Mouse (Mus musculus): ENCODE measurements around the gene Traf3. TPM values are rescaled to one million over a fixed set of nuclear protein-coding genes. Genes with fewer than 3 reads are reported as not detected.
A peak's percentile ranks its signal among the peaks of the same experiment; 100 is the strongest.

Gene Traf3
- polyA plus RNA-seq, 1 experiment from 2014 or later = 23.4 TPM

GRCm38 (mm10) chr12:111159659-111160428 is 6.3 kb upstream of the Traf3 start:
- H3K27ac ChIP-seq = no peak overlapping the region
- no peak overlapping the region for H3K4me2 ChIP-seq (replicated peaks)
- H3K4me1 ChIP-seq = peaks cover 25% of the 10 kb centered on the region
- no peaks in the 10 kb centered on the region for H3K9me3 ChIP-seq (replicated peaks)
- H3K36me3 ChIP-seq = no peaks in the 10 kb centered on the region
- no peak overlapping the region for H3K9ac ChIP-seq
- no peak overlapping the region for H3K4me3 ChIP-seq
- no peaks in the 10 kb centered on the region for H3K27me3 ChIP-seq
- ATAC-seq (ENCODE audit: low FRiP score) = no peak
- WGBS = 74% methylated on average over 12 of the region's 12 CpGs

DNA sequence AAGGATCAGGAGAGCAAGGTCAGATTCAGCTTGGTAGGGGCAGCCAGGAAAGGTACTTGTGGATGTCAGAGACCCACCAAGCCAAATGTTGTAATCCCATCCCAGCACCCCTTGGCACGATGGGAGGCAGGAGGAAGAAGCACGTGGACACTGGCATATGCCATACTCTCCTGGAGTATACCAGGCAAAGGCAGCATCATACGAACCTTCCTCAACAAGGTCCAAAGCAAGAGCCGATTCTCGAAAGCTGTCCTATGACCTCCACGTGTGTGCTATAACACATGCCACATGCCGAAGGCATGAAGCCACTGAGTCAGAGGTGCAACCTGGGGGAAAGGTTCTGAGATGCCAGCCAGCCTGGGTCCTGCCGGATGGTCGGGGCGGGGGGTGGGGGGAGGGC is 5.3 kb upstream of the Traf3 start:
- H3K4me1 ChIP-seq = peaks cover 34% of the 10 kb centered on the region
- H3K36me3 ChIP-seq = no peaks in the 10 kb centered on the region
- H3K4me2 ChIP-seq (replicated peaks) = no peak overlapping the region
- H3K27ac ChIP-seq = no peak overlapping the region
- no peaks in the 10 kb centered on the region for H3K9me3 ChIP-seq (replicated peaks)
- ATAC-seq (ENCODE audit: low FRiP score) = no peak
- no peaks in the 10 kb centered on the region for H3K27me3 ChIP-seq
- H3K4me3 ChIP-seq = no peak overlapping the region
- 91% methylated on average over 10 of the region's 10 CpGs for WGBS
- H3K9ac ChIP-seq = no peak overlapping the region

GRCm38 (mm10) chr12:111161943-111162311 is 4.2 kb upstream of the Traf3 start:
- peaks cover 35% of the 10 kb centered on the region for H3K4me1 ChIP-seq
- no peaks in the 10 kb centered on the region for H3K9me3 ChIP-seq (replicated peaks)
- H3K4me3 ChIP-seq = 0 out of 2 replicates have a peak overlapping the region, but pooled peaks have one; percentile 7
- WGBS = 35% methylated on average over 7 of the region's 7 CpGs
- H3K27me3 ChIP-seq = no peaks in the 10 kb centered on the region
- no peaks in the 10 kb centered on the region for H3K36me3 ChIP-seq
- ATAC-seq (ENCODE audit: low FRiP score) = no peak
- H3K9ac ChIP-seq = no peak overlapping the region; the same call in 1 of the 2 replicates
- peak overlapping the region; percentile 82 for H3K27ac ChIP-seq
- peak overlapping the region; percentile 46 for H3K4me2 ChIP-seq (replicated peaks)

DNA sequence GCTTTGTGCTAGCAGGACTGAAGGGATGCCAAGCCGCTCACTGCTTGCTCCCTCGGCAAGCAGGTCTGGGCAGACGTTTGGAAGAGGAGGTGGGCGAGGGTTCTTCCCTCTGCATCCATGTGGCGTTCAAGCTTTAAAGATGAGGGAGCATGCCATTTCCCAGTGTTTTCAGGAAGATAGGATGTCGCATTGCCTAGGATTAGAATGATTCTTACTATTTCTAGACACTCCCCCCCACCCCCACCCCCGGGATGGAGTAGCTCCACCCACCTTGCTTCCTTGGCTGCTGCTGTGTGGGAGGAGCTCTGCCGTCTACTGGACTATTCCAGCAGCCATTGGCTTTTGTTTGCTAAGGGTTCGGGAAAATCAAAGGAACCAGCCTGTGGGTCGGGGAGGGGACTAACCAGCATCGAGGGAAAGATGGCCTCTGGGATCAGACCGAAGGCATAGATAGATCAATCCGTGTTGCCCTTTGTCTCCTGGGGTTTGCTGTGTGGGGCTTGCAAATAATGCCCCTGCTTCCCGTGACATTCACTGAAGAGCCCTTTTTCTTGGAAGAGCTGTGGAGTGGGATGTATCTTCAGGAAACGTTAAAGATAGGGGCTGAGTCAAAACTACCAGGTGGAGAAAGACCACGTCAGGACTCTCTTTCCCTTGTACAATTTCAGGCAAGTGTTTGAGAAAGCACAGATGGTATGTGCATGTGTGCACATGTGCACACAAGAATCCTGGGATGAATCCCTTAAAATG is 3.7 kb upstream of the Traf3 start:
- ATAC-seq (ENCODE audit: low FRiP score) = peak; percentile 47
- H3K4me1 ChIP-seq = peaks cover 35% of the 10 kb centered on the region
- H3K4me2 ChIP-seq (replicated peaks) = peak overlapping the region; percentile 46
- no peaks in the 10 kb centered on the region for H3K27me3 ChIP-seq
- peak overlapping the region; percentile 32 for H3K9ac ChIP-seq
- H3K36me3 ChIP-seq = no peaks in the 10 kb centered on the region
- WGBS = 11% methylated on average over 16 of the region's 16 CpGs
- peak overlapping the region; percentile 82 for H3K27ac ChIP-seq
- H3K9me3 ChIP-seq (replicated peaks) = no peaks in the 10 kb centered on the region
- H3K4me3 ChIP-seq = peak overlapping the region; percentile 7; the same call in 1 of the 2 replicates

GRCm38 (mm10) chr12:111164310-111164751 is 1.8 kb upstream of the Traf3 start:
- Histone ChIP-seq H3K4me1 (peaks cover 50% of the 10 kb centered on the region), H3K9ac (peak overlapping the region; percentile 53; the same call in 1 of the 2 replicates), H3K27me3 (no peaks in the 10 kb centered on the region), H3K4me3 (peak overlapping the region; percentile 31), H3K9me3 (replicated peaks) (no peaks in the 10 kb centered on the region), H3K36me3 (no peaks in the 10 kb centered on the region), H3K4me2 (replicated peaks) (peak overlapping the region; percentile 65), H3K27ac (peak overlapping the region; percentile 91)
- peak; percentile 87 for ATAC-seq (ENCODE audit: low FRiP score)
- WGBS = 1% methylated on average over 13 of the region's 13 CpGs

GRCm38 (mm10) chr12:111165146-111165812 is 891 bp upstream of the Traf3 start:
- no peaks in the 10 kb centered on the region for H3K27me3 ChIP-seq
- peak overlapping the region; percentile 82 for H3K4me2 ChIP-seq (replicated peaks)
- no peaks in the 10 kb centered on the region for H3K9me3 ChIP-seq (replicated peaks)
- WGBS = 70% methylated on average over 10 of the region's 10 CpGs
- H3K9ac ChIP-seq = peak overlapping the region; percentile 32; the same call in 1 of the 2 replicates
- H3K27ac ChIP-seq = peak overlapping the region; percentile 91
- H3K36me3 ChIP-seq = no peaks in the 10 kb centered on the region
- peak overlapping the region; percentile 83 for H3K4me3 ChIP-seq
- peaks cover 57% of the 10 kb centered on the region for H3K4me1 ChIP-seq
- peak; percentile 20 for ATAC-seq (ENCODE audit: low FRiP score)

DNA sequence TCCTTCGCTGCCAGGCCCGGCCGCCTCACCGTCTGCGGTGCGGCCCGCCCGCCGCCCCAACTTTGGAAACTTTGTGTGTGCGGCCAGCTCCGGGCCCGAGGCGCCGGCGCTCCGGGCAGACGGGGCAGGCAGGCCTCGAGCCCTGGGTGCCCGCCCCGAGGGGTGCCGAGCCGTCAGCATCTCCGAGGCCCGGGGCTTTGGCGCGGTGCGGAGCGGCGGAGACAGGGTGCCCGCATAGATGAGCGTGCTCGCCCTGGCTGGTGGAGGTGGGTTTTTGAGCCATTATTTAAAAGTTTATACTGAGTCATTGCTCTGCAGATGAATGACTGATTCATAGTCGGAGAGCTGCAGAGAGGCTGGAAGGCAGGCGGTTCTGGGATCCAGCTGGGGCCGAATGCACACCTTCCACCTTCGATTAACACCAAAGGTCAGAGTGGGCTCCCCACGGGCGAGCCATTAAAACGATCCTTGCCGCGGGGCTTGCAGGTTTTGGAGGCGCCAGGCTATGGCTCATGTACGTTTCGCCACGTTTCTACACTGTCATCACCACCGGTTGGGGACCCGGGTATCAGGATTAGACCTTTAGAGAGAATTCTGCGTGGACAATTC is 615 bp downstream of the Traf3 start:
- Histone ChIP-seq H3K27me3 (no peaks in the 10 kb centered on the region), H3K9ac (peak overlapping the region; percentile 85), H3K4me1 (peaks cover 57% of the 10 kb centered on the region), H3K27ac (peak overlapping the region; percentile 91), H3K4me3 (peak overlapping the region; percentile 83), H3K9me3 (replicated peaks) (no peaks in the 10 kb centered on the region), H3K36me3 (no peaks in the 10 kb centered on the region), H3K4me2 (replicated peaks) (peak overlapping the region; percentile 82)
- under 1% methylated on average over 48 of the region's 48 CpGs for WGBS
- no peak; the same call in 1 of the 2 replicates for ATAC-seq (ENCODE audit: low FRiP score)

DNA sequence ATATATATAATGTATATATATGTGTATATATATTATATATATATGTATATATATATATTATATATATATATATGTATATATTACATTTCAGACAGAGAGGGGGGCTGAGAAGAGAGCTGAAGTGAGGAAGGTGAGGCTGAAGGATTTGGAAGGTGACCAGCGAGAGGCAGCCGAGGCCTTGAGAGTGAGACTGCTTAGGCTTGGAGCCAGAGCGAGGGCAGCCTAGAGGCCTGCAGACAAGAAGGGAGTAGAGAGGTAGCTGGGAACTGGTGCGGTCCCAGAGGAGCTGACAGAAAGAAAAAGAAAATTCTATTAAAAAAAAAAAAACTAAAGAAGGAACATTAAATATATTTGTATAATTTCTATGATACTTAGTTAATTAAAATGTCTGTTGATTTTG is 2.7 kb downstream of the Traf3 start:
- H3K27ac ChIP-seq = no peak overlapping the region
- WGBS = 88% methylated on average over 4 of the region's 4 CpGs
- H3K27me3 ChIP-seq = no peaks in the 10 kb centered on the region
- H3K4me1 ChIP-seq = peaks cover 40% of the 10 kb centered on the region
- no peaks in the 10 kb centered on the region for H3K9me3 ChIP-seq (replicated peaks)
- H3K9ac ChIP-seq = no peak overlapping the region
- no peak overlapping the region for H3K4me3 ChIP-seq
- no peak overlapping the region for H3K4me2 ChIP-seq (replicated peaks)
- ATAC-seq (ENCODE audit: low FRiP score) = no peak
- peaks cover 3% of the 10 kb centered on the region; the same call in 1 of the 2 replicates for H3K36me3 ChIP-seq

- no peak overlapping the region for H3K27ac ChIP-seq
- WGBS = 67% methylated on average over 4 of the region's 4 CpGs
- H3K4me2 ChIP-seq (replicated peaks) = no peak overlapping the region
- no peaks in the 10 kb centered on the region for H3K27me3 ChIP-seq
- H3K9me3 ChIP-seq (replicated peaks) = no peaks in the 10 kb centered on the region
- H3K9ac ChIP-seq = no peak overlapping the region
- H3K4me3 ChIP-seq = no peak overlapping the region
- H3K4me1 ChIP-seq = no peaks in the 10 kb centered on the region
- no peak for ATAC-seq (ENCODE audit: low FRiP score)
- H3K36me3 ChIP-seq = peaks cover 7% of the 10 kb centered on the region; the same call in 1 of the 2 replicates
Observed at GRCm38 (mm10) chr12:111178772-111179171, 12.6 kb downstream of the Traf3 start.

- no peak for ATAC-seq (ENCODE audit: low FRiP score)
- H3K27me3 ChIP-seq = no peaks in the 10 kb centered on the region
- H3K36me3 ChIP-seq = 0 out of 2 replicates have a peak, but pooled peaks cover 4% of the 10 kb centered on the region
- no peak overlapping the region for H3K9ac ChIP-seq
- H3K4me1 ChIP-seq = no peaks in the 10 kb centered on the region
- H3K4me3 ChIP-seq = no peak overlapping the region
- no peak overlapping the region for H3K27ac ChIP-seq
- H3K4me2 ChIP-seq (replicated peaks) = no peak overlapping the region
- H3K9me3 ChIP-seq (replicated peaks) = no peaks in the 10 kb centered on the region
- 84% methylated on average over 5 of the region's 5 CpGs for WGBS
Observed at GRCm38 (mm10) chr12:111181848-111182247, 15.7 kb downstream of the Traf3 start.

GRCm38 (mm10) chr12:111182378-111182777 is 16.2 kb downstream of the Traf3 start:
- Histone ChIP-seq H3K4me2 (replicated peaks) (no peak overlapping the region), H3K9ac (no peak overlapping the region), H3K27me3 (no peaks in the 10 kb centered on the region), H3K27ac (no peak overlapping the region), H3K4me3 (no peak overlapping the region), H3K9me3 (replicated peaks) (no peaks in the 10 kb centered on the region), H3K36me3 (0 out of 2 replicates have a peak, but pooled peaks cover 4% of the 10 kb centered on the region), H3K4me1 (no peaks in the 10 kb centered on the region)
- 96% methylated on average over 6 of the region's 6 CpGs for WGBS
- ATAC-seq (ENCODE audit: low FRiP score) = no peak

Measured in hindbrain, embryonic 12.5 days (tissue).